Mouse (Mus musculus): ENCODE data around the gene Tradd.

Tradd gene

GRCm38 (mm10) chr8:105264024-105264982 lies at the start of gene Tradd, which contains the start of gene Fbxl8:
TSS of gene Tradd (minus strand) at chr8:105264609.
TSS of gene Fbxl8 (plus strand) at chr8:105264648.
- no peak for DNase-seq (ENCODE audit: low spot score in 2 of 2)

GRCm38 (mm10) chr8:105313622-105314402 lies 49.4 kb upstream of the Tradd start:
- no peak for DNase-seq (ENCODE audit: low spot score in 2 of 2)

GRCm38 (mm10) chr8:105312891-105313481 lies 48.6 kb upstream of the Tradd start:
- DNase-seq (ENCODE audit: low spot score in 2 of 2), result no peak

- no peak for DNase-seq (ENCODE audit: low spot score in 2 of 2)
These were observed 47.3 kb upstream of the Tradd start for GRCm38 (mm10) chr8:105311718-105312117.

- DNase-seq (ENCODE audit: low spot score in 2 of 2), result no peak
These were observed 45.7 kb upstream of the Tradd start for GRCm38 (mm10) chr8:105310118-105310517.

GRCm38 (mm10) chr8:105309142-105309847 lies 44.9 kb upstream of the Tradd start:
- DNase-seq (ENCODE audit: low spot score in 2 of 2), result no peak

- DNase-seq (ENCODE audit: low spot score in 2 of 2), result no peak
These were observed 44.0 kb upstream of the Tradd start for GRCm38 (mm10) chr8:105308428-105308827.

- no peak for DNase-seq (ENCODE audit: low spot score in 2 of 2)
These were observed 43.3 kb upstream of the Tradd start for GRCm38 (mm10) chr8:105307670-105308069.

GRCm38 (mm10) chr8:105306146-105306691 lies 41.8 kb upstream of the Tradd start:
- DNase-seq (ENCODE audit: low spot score in 2 of 2), result no peak

- peak in 1 of 2 experiments; percentile 35 for DNase-seq (ENCODE audit: low spot score in 2 of 2)
These were observed 41.1 kb upstream of the Tradd start, which contains the start of gene Elmo3 for GRCm38 (mm10) chr8:105305211-105306145. TSS of gene Elmo3 (plus strand) at chr8:105305601.

GRCm38 (mm10) chr8:105304325-105305210 lies 40.2 kb upstream of the Tradd start:
- DNase-seq (ENCODE audit: low spot score in 2 of 2), result no peak

- DNase-seq (ENCODE audit: low spot score in 2 of 2), result no peak
These were observed 39.5 kb upstream of the Tradd start for GRCm38 (mm10) chr8:105303874-105304273.

- no peak for DNase-seq (ENCODE audit: low spot score in 2 of 2)
These were observed 39.0 kb upstream of the Tradd start for GRCm38 (mm10) chr8:105303396-105303795.

- no peak for DNase-seq (ENCODE audit: low spot score in 2 of 2)
These were observed 35.6 kb upstream of the Tradd start for GRCm38 (mm10) chr8:105299962-105300361.

- no peak for DNase-seq (ENCODE audit: low spot score in 2 of 2)
These were observed 34.2 kb upstream of the Tradd start for GRCm38 (mm10) chr8:105298351-105299252.

- peak; percentile 72 to 89 for DNase-seq (ENCODE audit: low spot score in 2 of 2)
These were observed 33.2 kb upstream of the Tradd start, which contains the start of gene E2f4 for GRCm38 (mm10) chr8:105297511-105298192. TSS of gene E2f4 (plus strand) at chr8:105297663.

- no peak for DNase-seq (ENCODE audit: low spot score in 2 of 2)
These were observed 31.6 kb upstream of the Tradd start, which contains the start of gene Exoc3l for GRCm38 (mm10) chr8:105295895-105296573. TSS of gene Exoc3l (minus strand) at chr8:105296101.

All from frontal cortex, postnatal 25 days (tissue).